Mouse (Mus musculus): ENCODE results near the gene Bola2. TPM values are rescaled to one million over a fixed set of nuclear protein-coding genes. Genes with fewer than 3 reads are reported as not detected.

The Bola2 gene
- 100 to 1,000 TPM in 1 of 2 experiments, 10 to 100 TPM in 1; 85.8 to 109 TPM for total RNA-seq (2021)

GRCm38 (mm10) chr7:126695210-126695611 lies at the start of gene Bola2:
Gene Bola2, plus strand, starts transcription at chr7:126695401.
- DNase-seq (ENCODE audit: low spot score in 2 of 2), result no peak
- intact Hi-C loops (cut with DNase I), result loop anchor here (2.0 to 5.0 kb wide), 2 partner anchors 46 to 113 kb away; partner anchors contain the start of genes Apobr and Sgf29

DNA sequence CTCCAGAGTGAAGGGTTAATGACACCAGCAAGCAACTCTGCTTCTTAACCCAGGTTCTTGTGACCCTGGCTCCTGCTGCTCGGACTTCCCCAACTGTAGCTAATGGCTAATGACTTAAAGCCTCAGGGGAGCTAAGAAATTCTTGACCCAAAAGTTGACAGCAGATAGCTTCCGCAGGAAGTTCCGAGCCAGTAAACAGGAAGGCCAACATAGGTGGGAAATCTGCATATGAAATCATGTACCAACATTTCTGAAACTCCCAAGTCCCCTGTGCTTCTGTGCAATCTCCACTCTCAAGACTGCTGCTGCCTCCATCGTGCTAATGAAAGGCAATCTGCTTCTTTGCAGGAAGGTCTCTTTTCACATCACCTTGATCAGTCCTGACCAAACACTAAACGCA lies 49.5 kb upstream of the Bola2 start:
- intact Hi-C loops (cut with DNase I), result no loop called here
- no peak for DNase-seq (ENCODE audit: low spot score in 2 of 2)

GRCm38 (mm10) chr7:126648486-126648885 lies 46.7 kb upstream of the Bola2 start:
- intact Hi-C loops (cut with DNase I), result loop anchor here (2.0 kb wide), 1 partner anchor 46 kb away; the partner anchor contains the start of genes Bola2 and Slx1b
- no peak for DNase-seq (ENCODE audit: low spot score in 2 of 2)

DNA sequence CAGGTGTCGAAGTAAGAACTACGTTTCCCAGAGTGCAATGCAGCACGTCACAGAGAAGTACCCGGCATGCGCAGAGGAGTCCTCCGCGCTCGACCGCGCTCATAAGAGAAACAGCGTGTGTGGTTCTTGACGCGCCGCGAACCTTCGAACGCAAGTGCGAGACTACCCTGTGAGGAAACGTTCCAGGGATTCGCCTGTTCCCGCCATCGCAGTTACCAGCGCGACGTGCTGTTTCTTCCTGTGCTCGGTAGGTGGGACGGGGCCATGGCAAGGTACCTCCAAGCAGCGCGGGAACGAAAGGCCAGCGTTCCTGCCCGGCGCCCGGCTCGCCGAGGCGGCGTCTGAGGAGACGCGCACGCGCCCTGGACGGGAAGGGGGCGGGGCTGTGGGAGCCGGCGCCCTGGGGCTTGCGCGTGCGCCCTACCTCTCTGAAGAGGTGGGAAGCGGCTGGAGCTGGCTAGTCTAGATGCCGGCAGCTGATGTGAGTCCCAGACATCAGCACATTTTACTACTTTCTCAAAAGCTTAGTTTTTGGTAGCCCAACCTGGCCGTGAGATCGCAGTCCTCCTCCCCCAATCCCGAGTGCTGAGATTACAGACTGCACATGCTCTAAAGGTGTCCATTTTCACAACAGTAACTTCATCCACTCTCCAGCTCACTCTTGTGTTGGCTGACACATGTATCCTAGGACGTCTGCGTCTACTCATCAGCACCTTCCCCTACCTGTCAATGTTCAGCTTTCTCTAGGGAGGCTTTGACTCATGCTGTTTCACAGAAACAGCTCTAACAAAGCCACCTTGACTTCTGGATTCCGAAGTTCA lies 45.8 kb upstream of the Bola2 start, which contains the start of gene Sgf29:
Gene Sgf29, plus strand, starts transcription at position 79 of the 821 bp plus-strand sequence.
- peak; percentile 95 to 96 for DNase-seq (ENCODE audit: low spot score in 2 of 2)
- intact Hi-C loops (cut with DNase I), result loop anchor here (2.0 kb wide), 1 partner anchor 45 kb away; the partner anchor contains the start of genes Bola2 and Slx1b

DNA sequence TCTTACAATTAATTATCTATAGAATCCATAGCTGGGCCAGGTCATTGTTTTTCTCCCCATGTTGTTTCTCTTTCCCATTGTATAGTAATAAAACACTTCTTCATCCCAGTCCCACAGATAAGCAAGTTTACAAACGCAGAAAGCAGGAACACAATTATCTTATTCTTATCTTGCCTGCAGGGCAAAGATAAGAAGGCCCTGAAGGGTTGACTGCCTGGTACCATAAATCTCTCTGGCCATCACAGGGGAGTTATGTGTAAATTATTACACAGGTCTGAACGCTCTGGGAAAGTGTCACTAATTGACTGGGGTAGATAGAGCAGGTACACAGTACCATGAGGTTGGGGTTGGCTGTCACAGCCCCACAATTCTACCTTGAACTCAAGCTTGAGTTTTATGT lies 44.3 kb upstream of the Bola2 start:
- DNase-seq (ENCODE audit: low spot score in 2 of 2), result no peak
- intact Hi-C loops (cut with DNase I), result no loop called here

- DNase-seq (ENCODE audit: low spot score in 2 of 2), result no peak
- intact Hi-C loops (cut with DNase I), result no loop called here
These were observed 41.2 kb upstream of the Bola2 start for GRCm38 (mm10) chr7:126653991-126654390.

GRCm38 (mm10) chr7:126655695-126656094 lies 39.5 kb upstream of the Bola2 start:
- DNase-seq (ENCODE audit: low spot score in 2 of 2), result no peak
- intact Hi-C loops (cut with DNase I), result no loop called here

DNA sequence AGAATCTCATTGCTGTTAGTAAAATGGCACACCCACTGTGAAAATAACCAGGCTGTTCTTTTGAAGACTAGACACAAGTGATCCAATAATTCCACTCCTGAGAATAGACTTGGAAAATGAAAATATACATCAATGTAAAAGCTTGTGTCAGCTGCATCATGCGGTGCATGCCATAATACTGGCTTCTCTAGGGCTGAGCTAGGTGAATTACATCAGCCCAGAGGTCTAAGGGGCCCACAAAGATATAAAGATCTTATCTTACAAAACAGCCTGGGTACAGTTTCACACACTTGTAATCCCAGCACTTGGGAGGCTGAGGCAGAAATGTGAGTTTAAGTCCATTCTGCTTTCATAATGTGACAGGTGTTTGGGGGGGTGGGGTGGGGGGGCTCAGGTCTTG lies 37.7 kb upstream of the Bola2 start:
- DNase-seq (ENCODE audit: low spot score in 2 of 2), result no peak
- intact Hi-C loops (cut with DNase I), result no loop called here

DNA sequence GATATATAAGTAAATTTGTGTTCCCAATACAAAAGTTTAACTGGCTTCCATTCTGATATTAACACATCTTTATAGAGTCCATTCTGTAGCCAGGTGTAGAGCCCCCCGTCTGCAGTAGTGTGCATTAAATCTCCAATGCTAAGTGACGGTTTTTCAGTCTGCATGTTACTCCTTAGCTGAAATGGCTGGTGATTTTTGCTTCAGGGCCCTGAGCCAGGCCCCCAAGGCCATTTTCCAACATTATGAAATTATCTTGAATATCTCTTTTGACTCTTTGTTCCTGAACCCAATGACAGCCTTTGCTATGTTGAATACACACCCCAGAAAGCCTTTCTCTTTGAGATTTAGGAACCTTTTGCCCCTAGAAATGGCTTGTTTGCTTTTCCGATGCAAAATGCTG lies 35.4 kb upstream of the Bola2 start:
- intact Hi-C loops (cut with DNase I), result no loop called here
- no peak for DNase-seq (ENCODE audit: low spot score in 2 of 2)

- intact Hi-C loops (cut with DNase I), result no loop called here
- DNase-seq (ENCODE audit: low spot score in 2 of 2), result no peak
These were observed 31.6 kb upstream of the Bola2 start for GRCm38 (mm10) chr7:126663646-126664045.

DNA sequence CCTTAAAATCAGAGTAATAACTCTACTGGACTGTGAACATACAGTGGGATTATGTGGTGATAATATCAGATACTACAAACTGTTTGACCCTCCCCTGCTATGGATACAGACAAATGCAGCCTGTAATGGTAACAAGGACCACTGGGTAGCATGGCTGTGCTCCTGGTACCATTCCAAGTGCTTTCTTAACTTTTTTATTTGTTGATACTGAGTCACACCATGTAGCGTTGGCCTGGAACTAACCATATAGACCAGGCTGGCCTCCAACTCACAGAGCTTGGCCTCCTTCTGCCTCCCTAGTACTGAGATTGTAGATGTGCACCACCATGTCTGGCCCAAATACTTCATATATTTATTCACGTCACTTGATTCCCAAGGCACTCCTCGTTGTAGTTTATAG lies 29.9 kb upstream of the Bola2 start:
- no peak for DNase-seq (ENCODE audit: low spot score in 2 of 2)

DNA sequence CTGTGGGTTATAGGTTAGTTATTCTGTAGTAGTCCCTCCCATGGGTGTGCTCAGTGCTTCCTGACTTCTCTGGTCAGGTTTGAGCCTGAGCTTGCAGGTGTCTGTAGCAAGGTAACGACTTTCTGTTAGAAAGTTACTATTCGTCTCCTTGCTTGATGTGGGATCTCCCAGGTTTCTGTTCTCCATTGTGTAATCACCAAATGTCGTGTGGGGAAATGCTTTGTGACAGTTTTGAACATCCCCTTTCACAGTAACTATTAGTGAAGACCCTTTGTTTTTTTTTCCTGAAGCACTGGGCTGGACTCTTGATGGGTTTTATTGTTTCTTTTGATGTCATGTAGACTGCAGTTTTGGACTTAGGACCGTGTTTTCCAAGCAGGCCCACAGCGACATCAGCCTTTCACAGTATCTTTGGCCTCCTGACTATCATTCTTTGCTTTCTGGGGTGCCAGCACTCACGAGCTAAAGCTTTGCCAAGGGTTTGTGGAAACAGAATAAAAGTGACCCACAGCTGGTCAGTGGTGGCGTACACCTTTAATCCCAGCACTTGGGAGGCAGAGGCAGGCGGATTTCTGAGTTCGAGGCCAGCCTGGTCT lies 27.6 kb upstream of the Bola2 start:
- no peak for DNase-seq (ENCODE audit: low spot score in 2 of 2)
- intact Hi-C loops (cut with DNase I), result no loop called here

More for the DNA sequence above, 29.9 kb upstream of the Bola2 start:
- intact Hi-C loops (cut with DNase I), result no loop called here

DNA sequence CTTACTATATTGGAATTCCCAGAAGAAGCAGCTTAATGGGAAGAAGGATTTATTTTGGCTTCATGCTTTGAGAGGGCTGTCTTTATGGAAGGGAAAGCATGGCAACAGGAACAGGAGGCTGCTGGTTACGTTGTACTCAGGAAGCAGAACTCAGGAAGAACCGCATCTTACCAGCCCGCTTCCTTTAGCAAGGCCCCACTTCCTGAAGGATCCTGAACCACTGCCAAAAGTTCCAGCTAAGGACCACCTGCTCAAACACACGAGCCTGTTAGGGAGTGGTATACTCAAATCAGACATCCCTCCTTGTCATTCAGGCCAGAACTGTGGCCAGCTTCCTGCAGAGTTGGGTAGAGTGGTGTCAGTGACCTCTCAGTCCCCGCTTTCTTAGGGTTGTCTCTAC lies 26.7 kb upstream of the Bola2 start:
- no peak for DNase-seq (ENCODE audit: low spot score in 2 of 2)
- intact Hi-C loops (cut with DNase I), result no loop called here

GRCm38 (mm10) chr7:126670152-126670551 lies 25.0 kb upstream of the Bola2 start:
- no peak for DNase-seq (ENCODE audit: low spot score in 2 of 2)
- intact Hi-C loops (cut with DNase I), result no loop called here

DNA sequence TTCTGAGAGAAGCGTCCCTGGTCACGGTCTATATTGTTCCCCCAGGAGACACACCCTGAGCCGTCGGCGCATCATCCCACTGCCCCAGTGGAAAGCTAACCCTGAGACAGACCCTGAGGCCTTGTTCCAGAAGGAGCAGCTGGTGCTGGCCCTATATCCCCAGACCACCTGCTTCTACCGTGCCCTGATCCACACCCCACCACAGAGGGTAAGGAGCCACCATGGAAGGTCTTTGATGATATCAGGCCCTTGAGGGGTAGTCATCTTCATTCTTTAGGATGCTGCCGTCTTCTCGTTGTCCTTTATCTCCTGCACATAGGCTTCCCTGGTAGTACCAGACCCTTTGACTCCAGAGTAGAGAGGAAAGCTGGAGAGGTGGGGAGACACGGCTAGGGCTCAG lies 23.1 kb upstream of the Bola2 start:
- intact Hi-C loops (cut with DNase I), result no loop called here
- no peak for DNase-seq (ENCODE audit: low spot score in 2 of 2)

- no peak for DNase-seq (ENCODE audit: low spot score in 2 of 2)
- intact Hi-C loops (cut with DNase I), result no loop called here
These were observed 20.1 kb upstream of the Bola2 start for GRCm38 (mm10) chr7:126675104-126675503.

GRCm38 (mm10) chr7:126676207-126676606 lies 19.0 kb upstream of the Bola2 start, which contains the start of gene Sult1a1:
Gene Sult1a1, minus strand, starts transcription at chr7:126676432.
- no peak for DNase-seq (ENCODE audit: low spot score in 2 of 2)
- intact Hi-C loops (cut with DNase I), result no loop called here

DNA sequence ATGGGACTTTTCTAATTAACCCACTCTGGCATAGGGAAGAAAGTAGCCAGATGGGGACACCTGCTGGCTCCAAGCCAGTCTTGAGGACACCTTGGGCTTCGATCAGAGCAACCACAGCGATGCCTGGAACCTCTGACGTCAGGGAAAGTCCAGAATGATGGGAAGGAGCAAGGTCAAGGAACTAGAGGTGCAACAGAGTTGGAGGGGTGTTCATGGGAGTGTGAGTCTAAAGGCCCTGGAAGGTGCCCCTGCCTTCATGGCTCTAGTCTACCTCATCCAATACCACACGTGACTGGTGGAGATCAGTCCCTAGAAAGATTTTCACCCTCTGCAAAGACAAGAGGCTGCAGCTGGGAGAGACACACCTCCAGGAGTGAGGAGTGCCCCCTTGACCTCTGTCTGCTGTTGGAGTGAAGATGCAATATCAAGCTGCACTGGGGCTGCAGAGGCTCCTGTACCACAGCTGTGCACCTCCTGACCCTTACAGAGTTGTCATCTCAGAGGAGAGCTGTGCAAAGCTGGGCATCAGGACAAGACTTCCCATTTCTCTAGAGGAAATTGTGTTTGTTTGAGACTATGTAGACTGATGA lies 18.5 kb upstream of the Bola2 start:
- DNase-seq (ENCODE audit: low spot score in 2 of 2), result no peak
- intact Hi-C loops (cut with DNase I), result no loop called here

- DNase-seq (ENCODE audit: low spot score in 2 of 2), result no peak
- intact Hi-C loops (cut with DNase I), result no loop called here
These were observed 16.5 kb upstream of the Bola2 start for GRCm38 (mm10) chr7:126678545-126679341.

DNA sequence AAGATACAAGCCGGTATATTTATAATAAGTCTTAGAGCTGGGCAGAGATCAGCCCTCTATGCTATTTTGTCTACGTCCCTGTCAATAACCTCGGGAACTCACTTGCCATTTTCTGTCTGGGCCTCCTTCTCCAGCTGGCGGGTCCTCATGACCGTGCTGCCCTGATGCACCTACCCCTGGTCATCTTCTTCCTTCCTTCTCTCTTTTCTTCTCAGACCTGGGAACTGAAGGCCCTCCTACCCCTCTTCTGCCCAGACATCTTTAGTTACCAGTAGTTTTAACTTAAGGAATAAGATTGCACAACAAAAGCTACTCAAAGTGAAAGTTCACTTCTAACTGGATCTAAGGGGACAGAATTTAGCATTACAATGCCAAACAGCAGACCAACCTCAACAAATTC lies 15.5 kb upstream of the Bola2 start:
- no peak for DNase-seq (ENCODE audit: low spot score in 2 of 2)
- intact Hi-C loops (cut with DNase I), result no loop called here

All from left cerebral cortex, postnatal 36 days (tissue).